Comparison of ENCODE assay signal across 8 mouse cellular contexts in genomic region chr4:96077261-96078125, GRCm38 (mm10). TPM values are rescaled to one million over a fixed set of nuclear protein-coding genes. Genes with fewer than 3 reads are reported as not detected.
DNase-seq lines count a peak whose midpoint lies in the region; ATAC-seq lines count a peak whose summit lies in the region.

TSS of gene Cyp2j13 (minus strand) at chr4:96077546.

- H3K4me1 ChIP-seq in intestine, embryonic 14.5 days (replicated peaks; ENCODE audit: control insufficient read depth, insufficient read depth, low read length), result no peaks in the 10 kb centered on the region

- peak; percentile 41 for DNase-seq in gastrocnemius, postnatal 14 days
- no peak for DNase-seq in gastrocnemius, postnatal 36 days
- DNase-seq in cerebellum, adult 9-10 months, result peak; percentile 64
- peak; percentile 7 to 19 for DNase-seq in frontal cortex, postnatal 14 days (ENCODE audit: low spot score in 2 of 2)
- no peak for DNase-seq in intestine, embryonic 14.5 days (ENCODE audit: low spot score)
- DNase-seq in left cerebral cortex, postnatal 14 days (ENCODE audit: low spot score in 2 of 2), result peak; percentile 18 to 30
- peak; percentile 27 for DNase-seq in retina, postnatal 7 days (ENCODE audit: low read depth, low spot score)
- no peak for DNase-seq in thymus, adult 18-20 months

- no peaks in the 10 kb centered on the region for H3K27me3 ChIP-seq in intestine, embryonic 14.5 days (replicated peaks; ENCODE audit: control insufficient read depth, insufficient read depth, low read length)

- ATAC-seq in intestine, embryonic 14.5 days (replicated peaks; ENCODE audit: low FRiP score, low TSS enrichment, low read depth), result peak; percentile 55; the same call in 1 of the 2 replicates

- H3K27ac ChIP-seq in intestine, embryonic 14.5 days (ENCODE audit: low read depth), result no peak within 1 kb of the TSS

- H3K36me3 ChIP-seq in intestine, embryonic 14.5 days (ENCODE audit: control insufficient read depth, insufficient read depth, low read length), result no peaks in the 10 kb centered on the region

- H3K4me3 ChIP-seq in intestine, embryonic 14.5 days (ENCODE audit: low read depth, low read length), result no peak within 1 kb of the TSS

- WGBS in intestine, embryonic 14.5 days, result 9% methylated on average over 19 of the region's 20 CpGs

- H3K9ac ChIP-seq in intestine, embryonic 14.5 days (ENCODE audit: low read length), result no peak within 1 kb of the TSS

- no peaks in the 10 kb centered on the region for H3K9me3 ChIP-seq in intestine, embryonic 14.5 days (ENCODE audit: control insufficient read depth, low read length)

- peak within 1 kb of the TSS; percentile 37 for H3K4me2 ChIP-seq in intestine, embryonic 14.5 days (ENCODE audit: low read length)

- intact Hi-C loops in gastrocnemius, postnatal 14 days (cut with DNase I; ENCODE audit: low total_unique reads), result no loop called here
- intact Hi-C loops in gastrocnemius, postnatal 36 days (cut with DNase I), result no loop called here
- intact Hi-C loops in left cerebral cortex, postnatal 14 days (cut with DNase I), result no loop called here

RNA-seq across cellular contexts. Expression of gene Cyp2j13, which starts in this region (rescaled TPM):
- total RNA-seq in gastrocnemius, postnatal 14 days (2021), result not detected
- not detected for total RNA-seq in gastrocnemius, postnatal 36 days (2021)
- not detected in 2 replicates for polyA plus RNA-seq in intestine, embryonic 14.5 days (2014; fragmentation: Nextera tagmentation; extraction: Ambion mirVana)
- under 1 TPM; 0.64 to 0.97 TPM for total RNA-seq in left cerebral cortex, postnatal 14 days (2021)

Comparison
In these comparisons a context has a peak if more than half of its experiments do, and no peak if none do; other contexts are left out.
1. Peak in DNase-seq in gastrocnemius, postnatal 14 days; RNA of the gene not detected or under 1 TPM.
2. Peak in ATAC-seq and H3K4me2 ChIP-seq in intestine, embryonic 14.5 days; RNA of the gene not detected or under 1 TPM.
3. Peak in DNase-seq in left cerebral cortex, postnatal 14 days; RNA of the gene not detected or under 1 TPM.
4. DNase-seq: peak in cerebellum, adult 9-10 months (single experiment), frontal cortex, postnatal 14 days (2 of 2) and retina, postnatal 7 days (single experiment); none in gastrocnemius, postnatal 36 days (0 of 2), intestine, embryonic 14.5 days (single experiment) and thymus, adult 18-20 months (0 of 2).